Mouse (Mus musculus) erythroblast, embryonic 14.5 days (primary cell): ENCODE measurements around the gene Rab40c.

Source experiments
- GATA1 ChIP-seq: IDR thresholded peaks from 2 replicates; pipeline ENCODE4 v1.6.1; 2012; ENCODE audit warnings: low read length, inconsistent platforms, mixed read lengths
- TAL1 ChIP-seq: IDR thresholded peaks from 3 replicates; pipeline ENCODE4 v1.6.1; 2012; ENCODE audit warnings: low read length, inconsistent platforms, mixed read lengths

- TF ChIP-seq GATA1, result no peak
- TF ChIP-seq TAL1, result no peak
These were observed 5.2 kb downstream of the Rab40c start for GRCm38 (mm10) chr17:25914295-25914694.
